Mouse (Mus musculus): Measurements from ENCODE around the gene Agtrap. TPM values are rescaled to one million over a fixed set of nuclear protein-coding genes. Genes with fewer than 3 reads are reported as not detected.
"Not testable (repeated sequence)": the region's sequence is repeated elsewhere in the genome, so short reads cannot be mapped to it uniquely, and the experiment has no call there.

The Agtrap gene
- polyA plus RNA-seq, 1 experiment from 2014 or later: 14.0 TPM

GRCm38 (mm10) chr4:148120555-148120954 lies 32.7 kb upstream of the Agtrap start:
- no peak for ATAC-seq (ENCODE audit: insufficient number of reproducible peaks, insufficient read depth, low FRiP score, low TSS enrichment)

GRCm38 (mm10) chr4:148119578-148119977 lies 31.7 kb upstream of the Agtrap start:
- WGBS: 86% methylated on average over 9 of the region's 9 CpGs
- H3K27me3 ChIP-seq; H3K4me2 ChIP-seq (replicated peaks); H3K9me3 ChIP-seq; ATAC-seq (ENCODE audit: insufficient number of reproducible peaks, insufficient read depth, low FRiP score, low TSS enrichment); H3K9ac ChIP-seq; H3K27ac ChIP-seq; H3K4me3 ChIP-seq; H3K36me3 ChIP-seq: not testable (repeated sequence)
- peaks cover 14% of the 10 kb centered on the region for H3K4me1 ChIP-seq

More at GRCm38 (mm10) chr4:148120555-148120954, 32.7 kb upstream of the Agtrap start:
- Histone ChIP-seq H3K4me3 (no peak overlapping the region), H3K27ac (no peak overlapping the region), H3K4me2 (replicated peaks) (no peak overlapping the region), H3K36me3 (no peaks in the 10 kb centered on the region), H3K27me3 (no peaks in the 10 kb centered on the region), H3K9me3 (no peaks in the 10 kb centered on the region), H3K9ac (no peak overlapping the region), H3K4me1 (peaks cover 10% of the 10 kb centered on the region)
- WGBS: 75% methylated on average over 9 of the region's 9 CpGs

DNA sequence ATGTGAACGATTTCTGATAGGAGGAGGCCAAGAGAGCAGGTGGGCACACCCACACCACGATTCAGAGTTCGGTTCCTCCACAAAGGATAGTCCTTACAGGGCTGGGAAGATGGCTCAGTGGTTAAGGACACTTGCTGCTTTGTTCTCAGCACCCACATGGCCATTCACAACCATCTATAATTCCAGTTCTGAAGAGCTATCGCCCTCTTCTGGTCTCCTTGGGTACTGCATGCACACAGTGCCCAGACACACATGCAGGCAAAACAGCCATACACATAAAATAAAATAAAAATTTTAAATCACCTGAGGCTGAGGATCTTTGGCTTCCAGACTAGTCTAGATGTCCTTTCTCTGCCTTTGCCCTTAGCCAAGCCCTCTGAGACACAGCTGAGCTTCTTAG lies 29.6 kb upstream of the Agtrap start:
- H3K9me3 ChIP-seq: no peaks in the 10 kb centered on the region
- WGBS: 80% methylated on average over 4 of the region's 4 CpGs
- H3K4me1 ChIP-seq: peaks cover 10% of the 10 kb centered on the region
- no peak overlapping the region for H3K27ac ChIP-seq
- no peaks in the 10 kb centered on the region for H3K36me3 ChIP-seq
- H3K4me2 ChIP-seq (replicated peaks): no peak overlapping the region
- no peak overlapping the region for H3K9ac ChIP-seq
- no peaks in the 10 kb centered on the region for H3K27me3 ChIP-seq
- H3K4me3 ChIP-seq: no peak overlapping the region
- ATAC-seq (ENCODE audit: insufficient number of reproducible peaks, insufficient read depth, low FRiP score, low TSS enrichment): no peak

GRCm38 (mm10) chr4:148116657-148117056 lies 28.8 kb upstream of the Agtrap start:
- H3K9ac ChIP-seq: no peak overlapping the region

GRCm38 (mm10) chr4:148115467-148115866 lies 27.6 kb upstream of the Agtrap start:
- Histone ChIP-seq H3K4me2 (replicated peaks) (peak overlapping the region; percentile 2; the same call in 1 of the 2 replicates), H3K4me1 (0 out of 2 replicates have a peak, but pooled peaks cover 6% of the 10 kb centered on the region), H3K27me3 (no peaks in the 10 kb centered on the region), H3K4me3 (no peak overlapping the region), H3K9ac (peak overlapping the region; percentile 24), H3K36me3 (no peaks in the 10 kb centered on the region), H3K9me3 (no peaks in the 10 kb centered on the region), H3K27ac (no peak overlapping the region)
- ATAC-seq (ENCODE audit: insufficient number of reproducible peaks, insufficient read depth, low FRiP score, low TSS enrichment): no peak
- 4% methylated on average over 15 of the region's 15 CpGs for WGBS

More at GRCm38 (mm10) chr4:148116657-148117056, 28.8 kb upstream of the Agtrap start:
- Histone ChIP-seq H3K27me3 (no peaks in the 10 kb centered on the region), H3K36me3 (no peaks in the 10 kb centered on the region), H3K4me3 (no peak overlapping the region), H3K27ac (no peak overlapping the region), H3K4me1 (0 out of 2 replicates have a peak, but pooled peaks cover 6% of the 10 kb centered on the region), H3K4me2 (replicated peaks) (no peak overlapping the region), H3K9me3 (no peaks in the 10 kb centered on the region)
- ATAC-seq (ENCODE audit: insufficient number of reproducible peaks, insufficient read depth, low FRiP score, low TSS enrichment): no peak
- WGBS: 72% methylated on average over 4 of the region's 4 CpGs

- WGBS: 7% methylated on average over 15 of the region's 15 CpGs
- ATAC-seq (ENCODE audit: insufficient number of reproducible peaks, insufficient read depth, low FRiP score, low TSS enrichment): peak; percentile 25; the same call in 1 of the 2 replicates
- no peak overlapping the region for H3K27ac ChIP-seq
- H3K27me3 ChIP-seq: no peaks in the 10 kb centered on the region
- H3K4me1 ChIP-seq: 0 out of 2 replicates have a peak, but pooled peaks cover 6% of the 10 kb centered on the region
- H3K36me3 ChIP-seq: no peaks in the 10 kb centered on the region
- no peaks in the 10 kb centered on the region for H3K9me3 ChIP-seq
- H3K4me2 ChIP-seq (replicated peaks): peak overlapping the region; percentile 14; the same call in 1 of the 2 replicates
- H3K9ac ChIP-seq: 0 out of 2 replicates have a peak overlapping the region, but pooled peaks have one; percentile 24
- H3K4me3 ChIP-seq: no peak overlapping the region
Observed at GRCm38 (mm10) chr4:148114758-148115391, 27.0 kb upstream of the Agtrap start.

DNA sequence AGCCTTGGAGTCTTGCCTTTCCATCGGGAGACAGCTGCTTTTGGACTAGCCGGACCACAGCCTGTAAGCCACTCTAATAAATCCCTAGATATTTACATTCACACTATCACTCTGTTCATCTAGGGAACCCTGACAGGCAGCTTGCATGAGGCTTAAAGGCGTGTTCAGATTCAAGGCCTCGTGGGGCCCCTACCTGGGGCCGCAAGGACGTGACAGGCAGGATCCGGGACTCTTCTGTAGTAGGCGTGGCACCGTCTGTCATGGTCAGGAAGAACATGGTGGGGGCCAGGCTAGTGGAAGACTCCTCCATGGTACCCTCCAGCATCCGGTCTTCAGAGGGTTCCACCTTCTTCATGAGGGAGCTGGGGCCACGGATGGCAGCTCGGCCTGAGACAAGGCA lies 24.7 kb upstream of the Agtrap start:
- no peaks in the 10 kb centered on the region for H3K36me3 ChIP-seq
- H3K27ac ChIP-seq: no peak overlapping the region
- no peaks in the 10 kb centered on the region for H3K9me3 ChIP-seq
- H3K27me3 ChIP-seq: no peaks in the 10 kb centered on the region; the same call in 1 of the 2 replicates
- no peak overlapping the region for H3K9ac ChIP-seq
- no peak overlapping the region for H3K4me2 ChIP-seq (replicated peaks)
- ATAC-seq (ENCODE audit: insufficient number of reproducible peaks, insufficient read depth, low FRiP score, low TSS enrichment): no peak
- 0 out of 2 replicates have a peak, but pooled peaks cover 10% of the 10 kb centered on the region for H3K4me1 ChIP-seq
- WGBS: 80% methylated on average over 12 of the region's 12 CpGs
- no peak overlapping the region for H3K4me3 ChIP-seq

DNA sequence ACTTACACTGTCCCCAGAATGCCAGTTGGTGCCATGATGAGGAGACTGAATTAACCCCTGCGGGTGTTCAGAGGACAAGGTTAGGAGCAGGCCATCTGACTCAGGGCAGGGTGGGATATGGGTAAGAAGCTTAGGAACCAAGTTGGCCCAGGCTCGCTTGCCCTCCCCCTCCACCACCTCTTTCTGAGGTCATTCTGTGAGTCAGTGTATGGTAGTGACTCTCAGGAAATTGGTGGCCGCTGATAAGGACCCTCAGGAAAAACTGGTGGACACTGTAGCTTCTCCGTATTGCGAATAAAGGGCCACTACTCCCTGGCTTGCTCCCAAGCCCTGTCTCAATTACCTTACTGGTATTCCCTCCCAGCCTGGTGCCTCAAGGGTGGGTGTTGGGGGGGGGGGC lies 21.4 kb upstream of the Agtrap start:
- H3K36me3 ChIP-seq: no peaks in the 10 kb centered on the region; the same call in 1 of the 2 replicates
- H3K4me3 ChIP-seq: no peak overlapping the region
- no peak overlapping the region for H3K9ac ChIP-seq
- no peaks in the 10 kb centered on the region for H3K9me3 ChIP-seq
- H3K27me3 ChIP-seq: no peaks in the 10 kb centered on the region; the same call in 1 of the 2 replicates
- H3K27ac ChIP-seq: no peak overlapping the region
- H3K4me1 ChIP-seq: 0 out of 2 replicates have a peak, but pooled peaks cover 4% of the 10 kb centered on the region
- 87% methylated on average over 5 of the region's 5 CpGs for WGBS
- no peak overlapping the region for H3K4me2 ChIP-seq (replicated peaks)
- no peak for ATAC-seq (ENCODE audit: insufficient number of reproducible peaks, insufficient read depth, low FRiP score, low TSS enrichment)

DNA sequence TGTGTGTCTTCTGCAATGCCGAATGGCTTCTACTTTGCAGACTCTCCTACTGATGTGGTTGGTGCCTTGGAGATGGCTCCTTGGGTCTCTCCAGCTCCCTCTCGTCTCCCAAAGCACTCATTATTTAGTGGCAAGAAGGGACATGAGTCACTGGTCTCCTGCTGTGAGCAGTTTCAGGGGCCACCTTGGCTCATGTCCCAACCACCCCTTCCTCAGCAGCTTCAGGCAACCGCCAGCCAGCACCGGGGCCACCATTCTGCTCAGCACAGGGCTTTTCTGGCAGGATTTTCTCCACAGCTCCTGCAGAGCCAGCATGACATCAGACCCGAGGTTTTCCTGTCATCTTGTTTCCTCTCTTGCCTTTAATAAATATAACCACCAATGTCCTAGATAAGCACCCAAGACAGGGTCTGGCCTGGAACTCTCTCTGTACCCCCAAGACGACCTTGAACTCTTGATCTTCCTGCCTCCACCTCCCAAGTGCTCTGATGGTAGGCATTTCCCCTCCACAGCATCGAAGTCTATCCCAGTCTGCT lies 20.8 kb upstream of the Agtrap start:
- Histone ChIP-seq H3K4me1 (0 out of 2 replicates have a peak, but pooled peaks cover 4% of the 10 kb centered on the region), H3K27ac (no peak overlapping the region), H3K4me3 (no peak overlapping the region), H3K27me3 (no peaks in the 10 kb centered on the region; the same call in 1 of the 2 replicates), H3K36me3 (no peaks in the 10 kb centered on the region; the same call in 1 of the 2 replicates), H3K4me2 (replicated peaks) (no peak overlapping the region), H3K9ac (no peak overlapping the region), H3K9me3 (no peaks in the 10 kb centered on the region)
- no peak for ATAC-seq (ENCODE audit: insufficient number of reproducible peaks, insufficient read depth, low FRiP score, low TSS enrichment)
- WGBS: 69% methylated on average over 7 of the region's 7 CpGs

DNA sequence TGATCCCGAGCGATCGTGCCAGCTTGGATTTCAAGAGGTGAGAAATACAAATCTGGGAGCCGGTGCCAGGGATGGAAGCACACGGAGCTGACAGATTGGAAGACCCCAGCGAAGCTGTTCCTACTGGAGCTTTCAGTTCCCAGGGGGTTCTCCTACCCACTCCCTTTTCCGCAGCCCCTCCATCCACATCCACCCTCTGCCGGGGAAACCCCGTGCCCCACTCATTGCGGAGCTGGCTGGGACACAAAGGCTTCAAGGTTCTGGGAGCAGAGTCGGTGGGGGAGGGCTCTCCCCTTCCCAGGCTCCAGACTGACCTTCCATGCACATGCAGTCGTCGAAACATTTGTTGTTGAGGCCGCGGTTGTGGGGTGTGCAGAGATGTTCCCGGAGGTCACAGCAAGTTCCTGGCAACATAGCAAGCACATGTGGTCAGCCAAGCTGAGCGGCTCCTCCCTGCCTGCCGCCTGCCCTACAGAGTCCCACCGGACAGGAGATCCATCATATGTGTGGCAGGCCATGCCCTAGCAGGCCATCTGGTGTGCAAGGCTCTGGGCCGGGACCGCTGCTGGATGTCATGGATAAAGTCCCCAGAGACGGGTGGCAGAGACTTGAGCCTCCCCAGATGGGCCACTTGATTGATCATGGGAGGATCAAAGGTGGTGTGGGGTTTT lies 19.9 kb upstream of the Agtrap start:
- 63% methylated on average over 22 of the region's 22 CpGs for WGBS
- no peak overlapping the region for H3K27ac ChIP-seq
- no peak overlapping the region; the same call in 1 of the 2 replicates for H3K9ac ChIP-seq

DNA sequence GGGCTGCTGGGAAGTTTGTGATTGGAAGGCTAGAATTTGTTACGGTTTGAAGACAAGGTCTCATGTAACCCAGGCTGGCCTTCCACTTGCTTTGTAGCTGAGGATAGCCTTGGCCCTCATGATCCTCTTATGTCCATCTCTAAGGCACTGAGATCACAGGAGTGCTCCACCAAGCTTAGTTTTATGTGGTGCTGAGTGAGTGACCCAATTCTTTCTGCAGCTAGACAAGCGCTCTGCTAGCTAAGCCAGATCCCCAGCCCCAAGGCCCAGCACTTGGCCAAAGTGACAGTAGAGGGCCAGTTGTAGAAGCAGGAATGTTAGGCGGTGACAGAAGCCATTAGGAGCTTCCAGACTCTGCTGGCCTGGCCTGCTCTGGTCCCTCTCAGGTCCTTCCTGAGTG lies 16.3 kb upstream of the Agtrap start:
- ATAC-seq (ENCODE audit: insufficient number of reproducible peaks, insufficient read depth, low FRiP score, low TSS enrichment): no peak
- H3K4me1 ChIP-seq: peaks cover 9% of the 10 kb centered on the region
- H3K9me3 ChIP-seq: no peaks in the 10 kb centered on the region
- no peaks in the 10 kb centered on the region; the same call in 1 of the 2 replicates for H3K36me3 ChIP-seq
- no peaks in the 10 kb centered on the region; the same call in 1 of the 2 replicates for H3K27me3 ChIP-seq
- no peak overlapping the region for H3K27ac ChIP-seq
- H3K4me3 ChIP-seq: no peak overlapping the region
- WGBS: 80% methylated on average over 3 of the region's 3 CpGs
- no peak overlapping the region for H3K9ac ChIP-seq
- H3K4me2 ChIP-seq (replicated peaks): no peak overlapping the region

More for the DNA sequence above, 19.9 kb upstream of the Agtrap start:
- Histone ChIP-seq H3K4me2 (replicated peaks) (no peak overlapping the region), H3K27me3 (no peaks in the 10 kb centered on the region; the same call in 1 of the 2 replicates), H3K9me3 (no peaks in the 10 kb centered on the region), H3K36me3 (no peaks in the 10 kb centered on the region; the same call in 1 of the 2 replicates), H3K4me1 (0 out of 2 replicates have a peak, but pooled peaks cover 4% of the 10 kb centered on the region), H3K4me3 (no peak overlapping the region)
- no peak for ATAC-seq (ENCODE audit: insufficient number of reproducible peaks, insufficient read depth, low FRiP score, low TSS enrichment)

Data from embryonic facial prominence, embryonic 12.5 days (tissue).